Mouse (Mus musculus) brain, embryonic 14.5 days (tissue): ENCODE measurements at regions not wholly inside any gene's neighbourhood (a gene's known extent, or its start where the extent isn't known, plus 50 kb on each side); places are given as distances from the start of the nearest gene placed in this dataset.
A peak's percentile ranks its signal among the peaks of the same experiment; 100 is the strongest.

Experiments
- DNase-seq: peaks from one replicate; pipeline ENCODE4 v3.0.0-alpha.2; 2011; ENCODE audit warnings: low read depth
- CTCF ChIP-seq: fragments of 200-500 bp; IDR thresholded peaks from 2 replicates; pipeline ENCODE4 v1.5.1; 2012; ENCODE audit warnings: inconsistent platforms, mild to moderate bottlenecking, moderate library complexity, borderline replicate concordance; ENCODE audit not compliant: insufficient read depth, insufficient read length; ENCODE audit errors: extremely low read depth
- POLR2A ChIP-seq: fragments of 200-500 bp; IDR thresholded peaks from 2 replicates; pipeline ENCODE4 v1.6.1; 2012; ENCODE audit warnings: mild to moderate bottlenecking, inconsistent platforms, borderline replicate concordance; ENCODE audit not compliant: poor library complexity, insufficient read depth, insufficient read length, severe bottlenecking; ENCODE audit errors: extremely low read depth

GRCm38 (mm10) chr8:53096272-53096784, 415.2 kb upstream of the Aga start:
- TF ChIP-seq POLR2A, result no peak
- no peak for TF ChIP-seq CTCF
- no peak for DNase-seq

GRCm38 (mm10) chr8:53140041-53140440, 371.5 kb upstream of the Aga start:
- no peak for DNase-seq
- no peak for TF ChIP-seq POLR2A
- TF ChIP-seq CTCF, result no peak

GRCm38 (mm10) chr8:53148915-53149314, 362.6 kb upstream of the Aga start:
- DNase-seq, result peak; percentile 42
- TF ChIP-seq CTCF, result no peak
- TF ChIP-seq POLR2A, result no peak

DNA sequence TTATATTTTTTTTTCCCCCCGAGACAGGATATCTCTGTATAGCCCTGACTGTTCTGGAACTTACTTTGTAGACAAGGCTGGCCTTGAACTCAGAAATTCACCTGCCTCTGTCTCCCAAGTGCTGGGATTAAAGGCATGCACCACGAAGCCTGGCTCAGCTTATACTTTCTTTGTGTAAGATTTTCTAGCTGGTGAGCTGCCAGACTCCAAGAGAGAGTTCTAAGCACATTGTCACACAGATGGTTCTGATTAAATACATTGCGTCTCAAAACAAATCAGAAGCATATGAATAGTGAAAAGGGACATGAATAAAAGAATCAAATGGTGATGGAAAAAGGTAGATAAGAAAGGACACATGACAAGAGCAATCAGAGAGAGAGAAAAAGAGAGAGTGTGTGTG, 347.5 kb upstream of the Aga start:
- peak; percentile 40 for DNase-seq
- no peak for TF ChIP-seq CTCF
- no peak for TF ChIP-seq POLR2A

GRCm38 (mm10) chr8:53171694-53172299, 339.7 kb upstream of the Aga start:
- no peak for TF ChIP-seq CTCF
- TF ChIP-seq POLR2A, result no peak
- no peak for DNase-seq

GRCm38 (mm10) chr8:53192519-53192918, 319.0 kb upstream of the Aga start:
- DNase-seq, result peak; percentile 70

GRCm38 (mm10) chr8:53222194-53222593, 289.3 kb upstream of the Aga start:
- DNase-seq, result no peak
- TF ChIP-seq POLR2A (no peak), CTCF (no peak)

More at GRCm38 (mm10) chr8:53192519-53192918, 319.0 kb upstream of the Aga start:
- TF ChIP-seq CTCF, result no peak
